Mouse (Mus musculus) kidney, postnatal 14 days (tissue): ENCODE data around the gene Cacna1s.

ENCODE experiments used
- DNase-seq: peaks from one replicate; pipeline ENCODE4 v3.0.0; 2022; ENCODE audit warnings: mixed read lengths

Cacna1s gene

GRCm38 (mm10) chr1:136052547-136052946 lies at the start of gene Cacna1s:
TSS of gene Cacna1s (plus strand) at chr1:136052750.
- DNase-seq = no peak

- no peak for DNase-seq
These were observed 46.2 kb upstream of the Cacna1s start, which contains the start of gene Igfn1 for GRCm38 (mm10) chr1:136006292-136006748. TSS of gene Igfn1 (minus strand) at chr1:136006342.

DNA sequence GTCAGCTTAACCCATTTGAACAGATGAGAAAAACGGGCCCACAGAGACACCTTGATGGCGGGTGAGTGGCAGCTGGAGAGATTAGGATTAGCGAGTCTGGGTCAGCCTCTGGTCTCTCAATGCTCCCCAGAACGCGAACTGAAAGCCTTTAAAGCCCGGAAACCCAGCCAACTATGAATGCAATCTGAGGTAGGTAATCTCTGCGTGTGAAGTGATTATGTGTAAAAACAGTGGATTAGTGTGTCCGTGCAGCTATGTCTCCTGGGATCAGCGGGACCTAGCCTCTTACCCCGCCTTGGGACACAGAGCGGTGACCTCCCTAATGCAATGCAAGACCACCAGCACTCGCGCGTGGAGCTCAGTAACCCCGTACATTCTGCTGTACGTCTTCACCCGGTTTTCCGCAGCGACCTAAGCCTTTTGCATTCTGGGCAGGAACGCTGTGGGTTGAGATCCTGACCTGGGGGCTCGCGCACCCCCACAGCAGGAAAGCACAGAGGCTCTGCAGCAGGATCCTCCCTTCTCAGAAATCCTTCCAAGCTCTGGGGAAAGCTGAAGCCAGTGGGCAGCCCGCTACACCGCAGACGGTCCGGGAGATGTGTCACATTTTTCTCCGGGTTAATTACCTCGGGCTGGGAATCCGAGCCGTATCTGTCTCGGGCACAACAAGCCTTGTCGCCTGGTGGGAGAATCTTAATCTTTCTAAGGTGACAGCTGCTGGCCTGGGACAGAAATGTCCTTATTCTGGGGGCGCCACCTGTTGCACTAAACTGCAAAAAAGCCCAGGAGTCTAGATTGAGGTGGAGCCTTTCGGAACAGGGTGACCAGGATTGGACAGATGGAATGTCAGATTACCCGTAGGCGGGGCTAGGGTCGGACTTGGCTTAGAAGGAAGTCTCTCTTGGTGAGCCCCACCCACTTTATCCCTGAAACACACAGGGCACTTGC lies 45.1 kb upstream of the Cacna1s start, which contains the start of gene Tmem9:
Gene Tmem9, plus strand, starts transcription at position 940 of the 948 bp plus-strand sequence.
- peak; percentile 94 for DNase-seq

GRCm38 (mm10) chr1:136008159-136008533 lies 44.4 kb upstream of the Cacna1s start:
- no peak for DNase-seq

GRCm38 (mm10) chr1:136010247-136010646 lies 42.3 kb upstream of the Cacna1s start:
- DNase-seq = no peak

GRCm38 (mm10) chr1:136013513-136013912 lies 39.0 kb upstream of the Cacna1s start:
- no peak for DNase-seq

- DNase-seq = no peak
These were observed 37.6 kb upstream of the Cacna1s start for GRCm38 (mm10) chr1:136014796-136015502.

- DNase-seq = no peak
These were observed 35.2 kb upstream of the Cacna1s start for GRCm38 (mm10) chr1:136017307-136017706.

DNA sequence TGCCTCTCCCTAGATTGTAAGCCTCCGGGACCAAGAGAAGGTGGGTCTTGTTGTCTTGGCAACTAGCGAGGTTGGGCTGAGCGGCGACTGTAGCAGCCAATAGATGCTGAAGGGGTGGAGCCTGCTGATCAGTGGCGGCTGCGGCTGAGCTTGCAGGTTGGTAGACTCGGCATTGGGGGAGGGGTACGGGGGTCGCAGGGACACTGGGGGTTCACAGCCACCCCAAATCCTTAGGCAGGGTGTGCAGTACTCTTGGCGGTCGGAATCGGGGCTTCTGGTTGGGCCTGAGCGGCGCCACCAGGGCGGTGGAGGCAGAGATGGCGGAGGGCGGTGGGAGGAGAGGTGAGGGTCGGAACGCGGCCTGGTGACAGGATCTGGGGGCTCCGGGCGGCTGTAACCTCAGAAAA lies 34.6 kb upstream of the Cacna1s start:
- peak; percentile 96 for DNase-seq

DNA sequence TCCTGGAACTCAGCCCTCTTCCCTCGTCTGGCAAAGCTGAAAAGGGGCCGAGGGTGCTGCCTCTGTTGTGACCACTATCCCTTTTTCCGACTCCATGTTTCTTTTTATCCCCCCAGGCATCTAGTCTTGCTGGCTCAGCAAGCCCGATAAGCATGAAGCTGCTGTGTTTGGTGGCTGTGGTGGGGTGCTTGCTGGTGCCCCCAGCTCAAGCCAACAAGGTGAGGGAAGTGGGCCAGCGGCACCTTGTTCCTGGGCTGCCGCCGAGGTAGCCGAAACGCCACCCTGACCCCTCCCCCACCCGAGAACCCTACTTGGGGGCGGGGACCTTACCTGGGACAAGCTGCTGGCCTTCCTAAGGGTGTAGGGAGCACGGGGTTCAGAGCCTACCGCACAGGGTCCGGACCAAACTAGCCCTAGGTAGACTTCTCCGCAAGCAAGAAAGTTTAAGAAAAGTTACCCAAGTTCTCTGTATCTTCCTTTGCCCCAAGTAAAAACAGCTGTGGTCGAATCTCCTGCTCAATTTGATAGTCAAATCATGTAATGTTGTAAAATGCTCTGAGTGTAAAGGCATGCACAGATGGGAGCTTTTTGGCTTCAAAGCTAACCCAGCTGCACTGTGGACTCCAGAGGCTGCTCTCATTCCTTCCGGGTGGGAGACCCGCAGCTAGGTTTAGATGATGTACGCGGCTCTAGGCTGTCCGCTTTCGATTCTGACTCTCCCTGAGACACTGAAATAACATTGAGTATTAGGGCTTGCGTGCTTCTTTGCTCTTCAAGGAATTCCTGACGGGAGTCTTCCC lies 34.0 kb upstream of the Cacna1s start:
- peak; percentile 70 for DNase-seq

DNA sequence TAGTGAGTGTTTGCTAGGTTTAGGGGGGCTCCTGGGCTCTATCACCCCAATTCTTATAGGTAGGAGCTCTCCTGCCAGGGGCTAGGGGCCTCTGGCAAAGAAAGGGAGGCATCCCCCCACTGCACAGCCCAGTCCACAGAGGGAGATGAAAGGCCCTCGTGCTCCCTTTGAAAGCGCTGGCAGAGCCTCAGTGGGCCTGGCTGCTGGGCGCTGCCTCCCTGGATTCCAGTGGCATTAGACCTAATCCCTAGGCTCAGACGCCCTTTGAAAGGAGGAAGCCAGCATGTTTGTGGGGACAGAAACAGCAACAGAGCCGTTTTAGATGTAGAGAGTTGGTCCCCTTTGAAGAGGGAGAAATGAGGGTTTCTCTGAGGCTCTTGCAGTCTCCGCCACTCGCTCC lies 22.3 kb upstream of the Cacna1s start:
- no peak for DNase-seq

GRCm38 (mm10) chr1:136031697-136032096 lies 20.9 kb upstream of the Cacna1s start:
- DNase-seq = peak; percentile 65

GRCm38 (mm10) chr1:136032961-136033360 lies 19.6 kb upstream of the Cacna1s start:
- no peak for DNase-seq

- DNase-seq = no peak
These were observed 13.6 kb upstream of the Cacna1s start for GRCm38 (mm10) chr1:136038746-136039538.

DNA sequence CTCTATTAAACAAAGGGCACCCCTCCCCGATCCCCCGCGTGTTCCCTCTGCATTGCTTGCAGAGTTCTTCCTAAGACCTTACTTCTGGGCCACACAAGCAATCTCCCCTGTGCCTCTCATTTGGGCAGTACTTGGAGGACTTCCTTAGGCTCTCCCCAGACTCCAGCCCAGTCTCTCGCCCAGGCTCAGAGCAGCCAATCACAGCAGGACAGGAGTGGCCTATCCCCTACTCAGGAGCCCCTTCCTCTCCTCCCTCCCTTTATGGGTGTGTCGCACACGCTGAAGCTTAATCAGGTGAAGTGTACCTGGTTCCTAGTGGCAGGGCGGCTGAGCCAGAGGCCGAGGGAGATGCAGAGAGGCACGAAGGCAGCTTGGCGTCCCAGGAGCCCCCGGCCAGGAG lies 12.1 kb upstream of the Cacna1s start:
- DNase-seq = no peak

DNA sequence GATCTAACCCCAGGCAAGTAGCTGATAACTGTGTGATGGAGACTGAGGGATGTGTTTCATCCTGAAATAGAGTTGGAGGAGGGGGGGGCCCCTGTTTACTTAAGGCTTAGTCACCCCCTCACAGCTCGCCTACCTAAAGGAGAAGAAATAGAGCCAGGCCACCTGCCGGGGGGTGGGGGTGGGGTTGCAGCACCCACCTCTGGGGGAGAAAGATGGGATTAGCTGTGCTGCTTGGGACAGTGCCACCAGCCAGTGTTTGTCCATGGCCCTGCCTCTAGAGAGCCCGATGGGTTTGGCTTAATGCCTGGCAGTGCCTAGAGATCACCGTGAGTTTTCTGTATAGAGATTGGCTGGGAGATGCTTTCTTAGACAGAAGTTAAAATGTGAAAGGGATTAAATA lies 11.7 kb upstream of the Cacna1s start:
- no peak for DNase-seq

- peak; percentile 56 for DNase-seq
These were observed 6.8 kb upstream of the Cacna1s start for GRCm38 (mm10) chr1:136045774-136046173.

GRCm38 (mm10) chr1:136047432-136047831 lies 5.1 kb upstream of the Cacna1s start:
- DNase-seq = no peak

GRCm38 (mm10) chr1:136047894-136048293 lies 4.7 kb upstream of the Cacna1s start:
- DNase-seq = no peak

DNA sequence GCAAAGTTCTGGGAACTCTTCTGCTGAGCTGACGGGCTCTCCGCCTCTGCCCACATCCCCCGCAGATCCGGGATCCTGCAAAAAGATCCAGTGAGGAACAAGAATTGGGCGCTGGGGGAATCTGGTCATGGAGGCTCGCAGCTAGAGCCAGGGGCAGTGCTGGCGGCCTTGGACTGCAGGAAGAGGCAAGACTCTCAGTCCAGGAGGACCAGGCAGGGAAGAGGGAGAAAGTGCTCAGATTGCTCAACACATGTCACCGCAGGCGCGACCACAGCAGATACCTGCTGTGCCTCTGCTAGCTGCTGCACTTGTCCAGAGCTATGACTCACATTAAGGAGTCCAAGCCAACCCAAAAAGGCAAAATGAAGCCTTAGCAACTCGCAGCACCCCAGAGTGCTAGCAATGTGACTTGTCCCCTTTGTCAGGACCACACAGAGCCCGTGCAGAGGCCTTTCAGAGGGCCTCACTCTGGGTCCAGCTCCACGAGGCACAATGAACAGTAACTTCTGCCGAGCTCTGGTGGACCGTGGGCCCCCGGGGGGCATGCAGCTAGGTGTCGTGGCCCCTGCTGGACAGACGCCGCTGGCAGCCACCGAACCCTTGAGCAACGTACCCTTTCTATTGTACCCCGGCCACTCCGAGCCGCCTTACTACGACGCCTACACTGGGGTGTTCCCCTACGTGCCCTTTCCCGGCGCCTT lies 2.1 kb upstream of the Cacna1s start, which contains the start of gene Ascl5:
Gene Ascl5, plus strand, starts transcription at position 493 of the 701 bp plus-strand sequence.
- no peak for DNase-seq

DNA sequence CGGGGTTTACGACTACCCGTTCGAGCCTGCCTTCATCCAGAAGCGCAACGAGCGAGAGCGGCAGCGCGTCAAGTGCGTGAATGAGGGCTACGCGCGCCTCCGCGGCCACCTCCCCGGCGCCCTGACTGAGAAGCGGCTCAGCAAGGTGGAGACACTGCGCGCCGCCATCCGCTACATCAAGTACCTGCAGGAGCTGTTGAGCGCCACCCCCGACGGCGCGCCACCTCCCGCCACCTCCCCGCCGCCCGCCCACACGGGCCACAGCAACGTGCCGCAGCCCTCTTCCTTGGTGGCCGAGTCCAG lies 1.6 kb upstream of the Cacna1s start:
- no peak for DNase-seq
